8 mouse cellular contexts compared by ENCODE assay signal in genomic region chr12:54489675-54490074, GRCm38 (mm10).
DNase-seq lines count a peak whose midpoint lies in the region; ATAC-seq and TF ChIP-seq lines count a peak whose summit lies in the region.

No protein-coding gene starts in this region.

- H3K4me3 ChIP-seq in embryonic facial prominence, embryonic 13.5 days: no peak overlapping the region
- no peak overlapping the region for H3K4me3 ChIP-seq in limb, embryonic 11.5 days (ENCODE audit: low read depth, low read length)
- H3K4me3 ChIP-seq in stomach, postnatal 0 days (ENCODE audit: low read depth, low read length): no peak overlapping the region

- DNase-seq in 3T3-L1 (ENCODE audit: low read depth, low spot score): peak; percentile 68
- peak; percentile 81 for DNase-seq in adrenal gland, postnatal 10 days
- peak; percentile 37 to 78 for DNase-seq in heart, adult 9 months (ENCODE audit: low spot score in 2 of 2)
- peak; percentile 49 to 85 for DNase-seq in kidney, adult 8-10 months
- DNase-seq in limb, embryonic 11.5 days (ENCODE audit: low spot score): peak; percentile 81
- DNase-seq in naive thymus-derived CD4-positive, alpha-beta T cell, adult 2 months (ENCODE audit: low read depth): peak; percentile 67
- DNase-seq in stomach, postnatal 0 days (ENCODE audit: low spot score): peak; percentile 79

- TF ChIP-seq CTCF in stomach, postnatal 0 days (IDR thresholded peaks at IDR 0.05; ENCODE audit: low read depth): peak; percentile 91

- peaks cover 16% of the 10 kb centered on the region for H3K27me3 ChIP-seq in embryonic facial prominence, embryonic 13.5 days
- H3K27me3 ChIP-seq in limb, embryonic 11.5 days (ENCODE audit: control insufficient read depth, insufficient read depth, low read length): no peaks in the 10 kb centered on the region
- no peaks in the 10 kb centered on the region for H3K27me3 ChIP-seq in stomach, postnatal 0 days (ENCODE audit: control insufficient read depth, insufficient read depth, low read length)

- ATAC-seq in embryonic facial prominence, embryonic 13.5 days (ENCODE audit: insufficient number of reproducible peaks, insufficient read depth, low FRiP score, low TSS enrichment, low read depth): no peak
- ATAC-seq in limb, embryonic 11.5 days (ENCODE audit: insufficient number of reproducible peaks, low FRiP score, low TSS enrichment, low read depth): no peak; the same call in 1 of the 2 replicates
- ATAC-seq in stomach, postnatal 0 days (ENCODE audit: low FRiP score, low TSS enrichment): peak; percentile 68

- 2% methylated on average over 8 of the region's 8 CpGs for whole genome bisulfite sequencing in embryonic facial prominence, embryonic 13.5 days
- WGBS in limb, embryonic 11.5 days: 5% methylated on average over 8 of the region's 8 CpGs
- WGBS in stomach, postnatal 0 days: 2% methylated on average over 8 of the region's 8 CpGs

- no peaks in the 10 kb centered on the region; the same call in 1 of the 2 replicates for H3K4me1 ChIP-seq in embryonic facial prominence, embryonic 13.5 days
- H3K4me1 ChIP-seq in limb, embryonic 11.5 days (ENCODE audit: control insufficient read depth, insufficient read depth, low read length): no peaks in the 10 kb centered on the region
- peaks cover 3% of the 10 kb centered on the region; the same call in 1 of the 2 replicates for H3K4me1 ChIP-seq in stomach, postnatal 0 days (replicated peaks; ENCODE audit: control insufficient read depth, insufficient read depth)

- H3K9me3 ChIP-seq in embryonic facial prominence, embryonic 13.5 days: peaks cover 3% of the 10 kb centered on the region; the same call in 1 of the 2 replicates
- H3K9me3 ChIP-seq in limb, embryonic 11.5 days (ENCODE audit: control insufficient read depth, low read length): no peaks in the 10 kb centered on the region
- no peaks in the 10 kb centered on the region for H3K9me3 ChIP-seq in stomach, postnatal 0 days (ENCODE audit: control insufficient read depth, low read length)

- H3K9ac ChIP-seq in embryonic facial prominence, embryonic 13.5 days: no peak overlapping the region
- H3K9ac ChIP-seq in limb, embryonic 11.5 days (ENCODE audit: low read length): no peak overlapping the region
- H3K9ac ChIP-seq in stomach, postnatal 0 days (ENCODE audit: low read length): no peak overlapping the region

- no peaks in the 10 kb centered on the region for H3K36me3 ChIP-seq in embryonic facial prominence, embryonic 13.5 days
- H3K36me3 ChIP-seq in limb, embryonic 11.5 days (ENCODE audit: control insufficient read depth, insufficient read depth, low read length): no peaks in the 10 kb centered on the region
- no peaks in the 10 kb centered on the region for H3K36me3 ChIP-seq in stomach, postnatal 0 days (ENCODE audit: control insufficient read depth, insufficient read depth, low read length)

- TF ChIP-seq EP300 in stomach, postnatal 0 days (optimal IDR thresholded peaks at IDR 0.05): no peak

- H3K27ac ChIP-seq in embryonic facial prominence, embryonic 13.5 days: no peak overlapping the region
- no peak overlapping the region for H3K27ac ChIP-seq in limb, embryonic 11.5 days (replicated peaks; ENCODE audit: low read depth, low read length)
- no peak overlapping the region for H3K27ac ChIP-seq in stomach, postnatal 0 days (replicated peaks)

- peak overlapping the region; percentile 31 for H3K4me2 ChIP-seq in embryonic facial prominence, embryonic 13.5 days
- no peak overlapping the region for H3K4me2 ChIP-seq in limb, embryonic 11.5 days (ENCODE audit: low read depth, severe bottlenecking)
- 0 out of 2 replicates have a peak overlapping the region, but pooled peaks have one; percentile 20 for H3K4me2 ChIP-seq in stomach, postnatal 0 days (replicated peaks; ENCODE audit: low read depth)
